Mouse (Mus musculus) gastrocnemius, adult 2 months (tissue): ENCODE data around the gene Slc38a4. TPM values are rescaled to one million over a fixed set of nuclear protein-coding genes. Genes with fewer than 3 reads are reported as not detected.

Experiments used
- DNase-seq: peaks from one replicate; pipeline ENCODE4 v3.0.0; 2022
- H3K27ac ChIP-seq: fragments of 200-600 bp; 2 replicates; pipeline ENCODE4 v1.8.1; 2022; ENCODE audit warnings: mild to moderate bottlenecking
- H3K4me3 ChIP-seq: fragments of 200-600 bp; 2 replicates; pipeline ENCODE4 v1.8.1; 2022; ENCODE audit warnings: mild to moderate bottlenecking, moderate library complexity
- CTCF ChIP-seq: fragments of 200-600 bp; IDR thresholded peaks from 2 replicates; pipeline ENCODE4 v1.8.1; 2022; ENCODE audit warnings: antibody characterized with exemption, mild to moderate bottlenecking, moderate library complexity
- intact Hi-C: fragments of 180-260 bp; cut with DNase I; formaldehyde crosslinking; loops from one replicate; pipeline ENCODE4 v1.15.1; 2025
- total RNA-seq, 2 experiments: library from RNA; stranded (reverse); gene quantifications; 2 replicates each; pipeline ENCODE4 v1.2.3; 2021

Slc38a4 gene
- total RNA-seq, 2 experiments from 2014 or later: 142 to 248 TPM

GRCm38 (mm10) chr15:97072859-97073826 is 17.4 kb upstream of the Slc38a4 start:
- Histone ChIP-seq H3K4me3 (no peak overlapping the region), H3K27ac (peak overlapping the region; percentile 51)
- DNase-seq: peak; percentile 57
- TF ChIP-seq CTCF: no peak
- intact Hi-C loops: no loop called here

- intact Hi-C loops: no loop called here
- no peak overlapping the region for H3K27ac ChIP-seq
- no peak overlapping the region for H3K4me3 ChIP-seq
- no peak for DNase-seq
- no peak for TF ChIP-seq CTCF
These were observed 11.8 kb upstream of the Slc38a4 start for GRCm38 (mm10) chr15:97067340-97068136.

GRCm38 (mm10) chr15:97066937-97067336 is 11.2 kb upstream of the Slc38a4 start:
- TF ChIP-seq CTCF: no peak
- DNase-seq: no peak
- Histone ChIP-seq H3K4me3 (no peak overlapping the region), H3K27ac (no peak overlapping the region)
- intact Hi-C loops: no loop called here

DNA sequence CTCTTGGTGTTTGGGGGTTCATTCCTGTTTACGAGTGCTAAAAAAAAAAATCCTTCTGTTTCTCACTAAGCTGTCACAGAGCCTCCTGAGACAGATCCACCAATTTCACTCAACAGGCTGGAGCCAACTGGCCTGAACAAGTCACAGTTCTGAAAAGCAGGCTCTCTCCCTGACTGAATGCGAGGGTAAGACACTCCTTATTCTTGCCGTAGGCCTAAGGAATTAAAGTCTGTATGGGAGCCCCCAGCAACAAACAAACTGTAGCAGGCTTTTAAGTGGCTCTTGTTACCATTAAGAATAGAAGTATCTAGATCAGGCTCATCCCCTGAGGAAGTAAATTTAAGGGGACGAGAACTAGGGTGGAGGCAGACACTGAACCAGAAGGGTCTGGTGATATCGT is 7.5 kb upstream of the Slc38a4 start:
- no peak overlapping the region for H3K4me3 ChIP-seq
- intact Hi-C loops: no loop called here
- no peak for DNase-seq
- TF ChIP-seq CTCF: no peak
- no peak overlapping the region for H3K27ac ChIP-seq

DNA sequence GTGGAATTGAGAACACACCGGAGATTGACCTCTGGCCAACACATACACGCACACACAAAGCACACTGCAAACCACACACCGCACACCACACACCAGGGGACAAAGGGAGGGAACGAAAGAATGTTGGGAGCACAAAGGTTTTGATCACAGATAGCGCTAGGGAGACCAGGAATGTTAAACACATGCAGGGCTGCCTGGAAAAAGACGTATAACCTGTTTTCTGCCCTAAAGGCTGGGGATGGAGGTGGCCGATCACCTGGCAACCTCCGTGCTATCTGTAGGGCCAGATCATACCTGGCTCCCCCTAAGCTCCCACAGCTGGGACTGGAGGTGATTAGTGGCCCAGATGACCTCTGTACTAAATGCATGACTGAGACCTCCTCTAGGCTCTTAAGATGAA is 5.2 kb upstream of the Slc38a4 start:
- no peak for DNase-seq
- H3K27ac ChIP-seq: no peak overlapping the region
- no peak for TF ChIP-seq CTCF
- intact Hi-C loops: no loop called here
- no peak overlapping the region for H3K4me3 ChIP-seq

DNA sequence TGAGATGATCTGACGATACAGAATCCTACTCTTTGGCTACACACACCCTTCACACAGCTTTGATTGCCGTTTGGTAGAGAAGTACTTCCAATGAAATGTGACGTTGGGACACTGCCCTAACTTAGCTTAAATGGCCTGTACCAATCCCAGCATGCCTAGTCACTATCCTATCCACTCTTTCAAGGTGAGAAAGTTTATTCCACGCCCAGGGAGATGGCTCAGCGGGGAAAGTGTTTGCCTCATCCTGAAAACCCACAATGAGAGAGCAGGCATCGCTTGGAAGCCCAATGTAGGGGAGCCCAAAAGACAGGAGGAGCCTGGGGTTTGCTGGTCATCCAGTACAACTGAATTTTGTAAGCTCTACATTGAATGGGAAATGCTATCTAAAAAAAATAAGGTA is 4.8 kb upstream of the Slc38a4 start:
- TF ChIP-seq CTCF: no peak
- Histone ChIP-seq H3K27ac (no peak overlapping the region), H3K4me3 (no peak overlapping the region)
- no peak for DNase-seq
- intact Hi-C loops: no loop called here

- no peak overlapping the region for H3K27ac ChIP-seq
- TF ChIP-seq CTCF: no peak
- DNase-seq: no peak
- no peak overlapping the region for H3K4me3 ChIP-seq
- intact Hi-C loops: no loop called here
These were observed 4.3 kb upstream of the Slc38a4 start for GRCm38 (mm10) chr15:97060102-97060501.

DNA sequence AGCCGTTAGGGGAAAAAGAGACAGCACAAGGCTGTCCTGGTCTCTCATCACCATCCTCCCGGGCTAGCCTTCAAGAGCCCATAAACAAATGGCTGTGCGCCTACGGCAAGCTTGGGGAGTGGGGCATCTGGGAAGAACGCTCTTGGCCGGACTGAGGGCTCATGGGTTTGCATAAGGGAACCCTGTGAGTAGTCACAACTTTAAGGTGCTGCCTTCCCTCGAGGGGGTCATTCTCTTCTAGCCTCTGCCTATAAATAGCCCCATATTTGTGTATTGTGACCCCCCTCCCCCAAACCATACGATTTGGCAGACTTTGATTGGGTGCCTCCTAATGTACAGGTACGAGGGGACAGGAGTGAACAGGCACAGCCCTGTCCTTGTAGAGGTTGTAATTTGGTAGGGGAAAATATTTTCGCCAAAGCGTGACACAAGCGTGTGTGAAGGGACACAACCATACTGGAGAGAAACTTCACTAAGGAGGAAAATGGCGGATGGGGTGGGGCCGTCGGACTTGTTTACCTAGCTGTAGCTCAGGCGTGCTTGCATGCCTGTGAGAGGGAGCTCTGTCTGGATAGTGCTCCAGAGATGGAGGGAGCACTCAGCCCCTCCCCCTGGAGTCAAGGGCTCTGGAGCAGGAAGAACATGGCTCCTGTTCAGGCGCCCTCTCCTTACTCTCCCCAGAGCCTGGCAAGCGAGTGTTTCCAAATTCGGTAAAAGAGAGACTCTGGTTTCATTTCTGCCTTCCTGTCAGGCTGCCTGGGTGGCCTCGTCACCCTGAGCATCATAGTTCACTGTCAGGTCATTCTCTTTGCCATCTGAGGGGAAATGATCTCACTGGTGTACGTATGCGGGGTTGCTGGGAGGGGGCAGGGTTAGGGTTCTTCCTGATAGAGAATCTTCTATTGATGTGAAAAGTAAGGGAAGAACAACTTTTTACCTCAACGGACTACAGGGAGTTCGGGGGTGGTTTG is 3.6 kb upstream of the Slc38a4 start:
- intact Hi-C loops: loop anchor here (5.0 kb wide), 2 partner anchors 43 to 73 kb away; no protein-coding TSS in a partner anchor
- DNase-seq: no peak
- no peak overlapping the region for H3K4me3 ChIP-seq
- no peak for TF ChIP-seq CTCF
- no peak overlapping the region for H3K27ac ChIP-seq

GRCm38 (mm10) chr15:97054767-97055489 is 828 bp downstream of the Slc38a4 start:
- intact Hi-C loops: loop anchor here (5.0 kb wide), 2 partner anchors 47 to 77 kb away; no protein-coding TSS in a partner anchor
- Histone ChIP-seq H3K27ac (peak overlapping the region; percentile 92), H3K4me3 (peak overlapping the region; percentile 69)
- peak; percentile 79 for DNase-seq
- no peak for TF ChIP-seq CTCF

- H3K4me3 ChIP-seq: peak overlapping the region; percentile 69
- no peak for DNase-seq
- TF ChIP-seq CTCF: no peak
- H3K27ac ChIP-seq: peak overlapping the region; percentile 92
- intact Hi-C loops: no loop called here
These were observed 1.6 kb downstream of the Slc38a4 start for GRCm38 (mm10) chr15:97054131-97054530.

DNA sequence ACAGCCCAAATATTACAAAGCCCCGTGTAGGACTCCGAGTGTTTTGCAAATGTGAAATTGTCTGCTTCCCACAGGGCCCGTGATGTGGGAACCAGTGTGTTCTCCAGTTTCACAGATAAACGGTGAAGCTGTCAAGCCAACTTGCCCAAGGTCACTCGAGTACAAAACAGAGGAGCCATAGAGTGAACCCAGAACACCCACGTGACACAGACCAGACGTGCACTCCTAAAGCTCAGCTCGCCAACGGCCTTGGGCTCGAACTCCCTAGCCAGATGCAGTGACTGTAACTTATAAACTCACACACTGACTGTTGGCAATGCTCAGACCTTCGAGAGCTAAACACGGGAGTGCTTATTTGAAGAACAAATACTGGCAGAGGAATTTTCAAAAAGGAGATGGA is 5.3 kb downstream of the Slc38a4 start:
- DNase-seq: no peak
- intact Hi-C loops: no loop called here
- peak overlapping the region; percentile 20 for H3K4me3 ChIP-seq
- no peak overlapping the region for H3K27ac ChIP-seq
- no peak for TF ChIP-seq CTCF
